Mouse (Mus musculus): ENCODE data around the gene Mad2l2. TPM values are rescaled to one million over a fixed set of nuclear protein-coding genes. Genes with fewer than 3 reads are reported as not detected.
"Not testable (repeated sequence)": the region's sequence is repeated elsewhere in the genome, so short reads cannot be mapped to it uniquely, and the experiment has no call there.

The Mad2l2 gene
- total RNA-seq, 2 experiments from 2014 or later = 19.8 to 22.1 TPM

DNA sequence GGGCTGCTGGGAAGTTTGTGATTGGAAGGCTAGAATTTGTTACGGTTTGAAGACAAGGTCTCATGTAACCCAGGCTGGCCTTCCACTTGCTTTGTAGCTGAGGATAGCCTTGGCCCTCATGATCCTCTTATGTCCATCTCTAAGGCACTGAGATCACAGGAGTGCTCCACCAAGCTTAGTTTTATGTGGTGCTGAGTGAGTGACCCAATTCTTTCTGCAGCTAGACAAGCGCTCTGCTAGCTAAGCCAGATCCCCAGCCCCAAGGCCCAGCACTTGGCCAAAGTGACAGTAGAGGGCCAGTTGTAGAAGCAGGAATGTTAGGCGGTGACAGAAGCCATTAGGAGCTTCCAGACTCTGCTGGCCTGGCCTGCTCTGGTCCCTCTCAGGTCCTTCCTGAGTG is 26.0 kb upstream of the Mad2l2 start:
- DNase-seq (ENCODE audit: low spot score in 2 of 2) = no peak

DNA sequence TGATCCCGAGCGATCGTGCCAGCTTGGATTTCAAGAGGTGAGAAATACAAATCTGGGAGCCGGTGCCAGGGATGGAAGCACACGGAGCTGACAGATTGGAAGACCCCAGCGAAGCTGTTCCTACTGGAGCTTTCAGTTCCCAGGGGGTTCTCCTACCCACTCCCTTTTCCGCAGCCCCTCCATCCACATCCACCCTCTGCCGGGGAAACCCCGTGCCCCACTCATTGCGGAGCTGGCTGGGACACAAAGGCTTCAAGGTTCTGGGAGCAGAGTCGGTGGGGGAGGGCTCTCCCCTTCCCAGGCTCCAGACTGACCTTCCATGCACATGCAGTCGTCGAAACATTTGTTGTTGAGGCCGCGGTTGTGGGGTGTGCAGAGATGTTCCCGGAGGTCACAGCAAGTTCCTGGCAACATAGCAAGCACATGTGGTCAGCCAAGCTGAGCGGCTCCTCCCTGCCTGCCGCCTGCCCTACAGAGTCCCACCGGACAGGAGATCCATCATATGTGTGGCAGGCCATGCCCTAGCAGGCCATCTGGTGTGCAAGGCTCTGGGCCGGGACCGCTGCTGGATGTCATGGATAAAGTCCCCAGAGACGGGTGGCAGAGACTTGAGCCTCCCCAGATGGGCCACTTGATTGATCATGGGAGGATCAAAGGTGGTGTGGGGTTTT is 22.4 kb upstream of the Mad2l2 start:
- DNase-seq (ENCODE audit: low spot score in 2 of 2) = peak; percentile 51 to 73

DNA sequence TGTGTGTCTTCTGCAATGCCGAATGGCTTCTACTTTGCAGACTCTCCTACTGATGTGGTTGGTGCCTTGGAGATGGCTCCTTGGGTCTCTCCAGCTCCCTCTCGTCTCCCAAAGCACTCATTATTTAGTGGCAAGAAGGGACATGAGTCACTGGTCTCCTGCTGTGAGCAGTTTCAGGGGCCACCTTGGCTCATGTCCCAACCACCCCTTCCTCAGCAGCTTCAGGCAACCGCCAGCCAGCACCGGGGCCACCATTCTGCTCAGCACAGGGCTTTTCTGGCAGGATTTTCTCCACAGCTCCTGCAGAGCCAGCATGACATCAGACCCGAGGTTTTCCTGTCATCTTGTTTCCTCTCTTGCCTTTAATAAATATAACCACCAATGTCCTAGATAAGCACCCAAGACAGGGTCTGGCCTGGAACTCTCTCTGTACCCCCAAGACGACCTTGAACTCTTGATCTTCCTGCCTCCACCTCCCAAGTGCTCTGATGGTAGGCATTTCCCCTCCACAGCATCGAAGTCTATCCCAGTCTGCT is 21.6 kb upstream of the Mad2l2 start:
- DNase-seq (ENCODE audit: low spot score in 2 of 2) = peak in 1 of 2 experiments; percentile 20

DNA sequence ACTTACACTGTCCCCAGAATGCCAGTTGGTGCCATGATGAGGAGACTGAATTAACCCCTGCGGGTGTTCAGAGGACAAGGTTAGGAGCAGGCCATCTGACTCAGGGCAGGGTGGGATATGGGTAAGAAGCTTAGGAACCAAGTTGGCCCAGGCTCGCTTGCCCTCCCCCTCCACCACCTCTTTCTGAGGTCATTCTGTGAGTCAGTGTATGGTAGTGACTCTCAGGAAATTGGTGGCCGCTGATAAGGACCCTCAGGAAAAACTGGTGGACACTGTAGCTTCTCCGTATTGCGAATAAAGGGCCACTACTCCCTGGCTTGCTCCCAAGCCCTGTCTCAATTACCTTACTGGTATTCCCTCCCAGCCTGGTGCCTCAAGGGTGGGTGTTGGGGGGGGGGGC is 21.0 kb upstream of the Mad2l2 start:
- DNase-seq (ENCODE audit: low spot score in 2 of 2) = no peak

DNA sequence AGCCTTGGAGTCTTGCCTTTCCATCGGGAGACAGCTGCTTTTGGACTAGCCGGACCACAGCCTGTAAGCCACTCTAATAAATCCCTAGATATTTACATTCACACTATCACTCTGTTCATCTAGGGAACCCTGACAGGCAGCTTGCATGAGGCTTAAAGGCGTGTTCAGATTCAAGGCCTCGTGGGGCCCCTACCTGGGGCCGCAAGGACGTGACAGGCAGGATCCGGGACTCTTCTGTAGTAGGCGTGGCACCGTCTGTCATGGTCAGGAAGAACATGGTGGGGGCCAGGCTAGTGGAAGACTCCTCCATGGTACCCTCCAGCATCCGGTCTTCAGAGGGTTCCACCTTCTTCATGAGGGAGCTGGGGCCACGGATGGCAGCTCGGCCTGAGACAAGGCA is 17.7 kb upstream of the Mad2l2 start:
- DNase-seq (ENCODE audit: low spot score in 2 of 2) = no peak

GRCm38 (mm10) chr4:148114758-148115391 is 15.3 kb upstream of the Mad2l2 start:
- peak; percentile 84 to 87 for DNase-seq (ENCODE audit: low spot score in 2 of 2)

- no peak for DNase-seq (ENCODE audit: low spot score in 2 of 2)
Measured at GRCm38 (mm10) chr4:148115467-148115866, 14.7 kb upstream of the Mad2l2 start.

GRCm38 (mm10) chr4:148116657-148117056 is 13.5 kb upstream of the Mad2l2 start:
- DNase-seq (ENCODE audit: low spot score in 2 of 2) = no peak

- DNase-seq (ENCODE audit: low spot score in 2 of 2) = no peak
Measured at GRCm38 (mm10) chr4:148117392-148117791, 12.8 kb upstream of the Mad2l2 start.

GRCm38 (mm10) chr4:148119578-148119977 is 10.6 kb upstream of the Mad2l2 start:
- not testable (repeated sequence) for DNase-seq (ENCODE audit: low spot score in 2 of 2)

GRCm38 (mm10) chr4:148120555-148120954 is 9.6 kb upstream of the Mad2l2 start:
- DNase-seq (ENCODE audit: low spot score in 2 of 2) = no peak

DNA sequence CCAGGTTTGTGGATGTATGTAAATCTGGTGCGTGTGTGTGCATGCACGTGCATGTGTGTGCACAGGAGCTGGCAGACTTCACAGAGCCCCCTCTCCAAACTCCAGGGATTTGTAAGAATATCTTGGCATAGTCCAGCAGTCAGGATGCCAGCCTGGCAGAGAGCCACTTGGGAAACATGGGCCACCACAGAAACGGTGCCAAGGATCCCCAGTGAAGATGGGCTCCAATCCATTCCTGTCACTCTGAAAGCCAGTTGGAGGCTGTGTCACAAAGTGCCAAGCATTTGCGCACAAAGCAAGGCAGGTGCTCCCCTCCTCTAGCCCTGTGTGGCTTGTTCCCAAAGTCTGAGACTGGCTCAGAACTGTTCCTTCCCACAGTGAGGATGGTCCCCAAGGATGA is 8.8 kb upstream of the Mad2l2 start:
- DNase-seq (ENCODE audit: low spot score in 2 of 2) = peak; percentile 91 to 96

DNA sequence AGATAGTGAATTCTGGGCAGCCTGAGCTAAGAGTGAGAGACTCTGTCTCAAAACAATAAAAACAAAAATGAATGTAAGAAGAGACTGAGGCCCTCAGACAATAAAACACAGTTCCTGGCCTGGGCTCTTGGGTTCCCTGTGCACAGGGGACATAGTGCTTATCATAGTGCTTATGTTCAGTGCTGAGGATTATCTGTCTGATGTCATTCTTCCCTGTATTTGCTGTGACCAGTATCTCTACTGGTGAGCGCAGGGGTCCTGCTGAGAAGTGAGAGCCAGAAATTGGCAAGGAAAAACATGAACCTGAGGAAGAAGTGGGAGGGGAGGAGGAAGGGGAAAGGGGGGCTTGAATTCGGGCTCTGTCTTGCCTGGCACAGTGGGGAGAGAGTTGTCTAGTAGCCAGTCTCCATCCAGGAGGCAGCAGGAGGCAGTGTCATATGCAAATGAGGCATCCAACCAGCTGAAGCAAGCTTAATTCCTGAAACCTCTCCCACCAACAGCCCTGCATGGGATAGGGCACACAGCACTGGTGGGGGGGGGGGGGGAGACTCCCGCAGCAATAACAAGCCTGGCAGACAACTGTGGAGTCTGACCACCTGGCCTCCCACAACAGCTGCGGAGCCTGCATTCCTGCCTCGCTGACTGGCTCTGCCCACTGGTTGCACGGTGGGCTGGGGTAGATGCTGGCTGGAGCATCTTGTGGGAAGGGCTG is 8.0 kb upstream of the Mad2l2 start:
- DNase-seq (ENCODE audit: low spot score in 2 of 2) = no peak

GRCm38 (mm10) chr4:148122694-148123066 is 7.5 kb upstream of the Mad2l2 start:
- no peak for DNase-seq (ENCODE audit: low spot score in 2 of 2)

- no peak for DNase-seq (ENCODE audit: low spot score in 2 of 2)
Measured at GRCm38 (mm10) chr4:148128241-148128640, 1.9 kb upstream of the Mad2l2 start.

- no peak for DNase-seq (ENCODE audit: low spot score in 2 of 2)
Measured at GRCm38 (mm10) chr4:148128672-148129071, 1.5 kb upstream of the Mad2l2 start.

GRCm38 (mm10) chr4:148130561-148131413 is 603 bp downstream of the Mad2l2 start, which contains the start of gene Draxin:
TSS of gene Draxin (minus strand) at chr4:148130698.
- no peak for DNase-seq (ENCODE audit: low spot score in 2 of 2)

- no peak for DNase-seq (ENCODE audit: low spot score in 2 of 2)
Measured at GRCm38 (mm10) chr4:148131497-148132081, 1.4 kb downstream of the Mad2l2 start.

DNA sequence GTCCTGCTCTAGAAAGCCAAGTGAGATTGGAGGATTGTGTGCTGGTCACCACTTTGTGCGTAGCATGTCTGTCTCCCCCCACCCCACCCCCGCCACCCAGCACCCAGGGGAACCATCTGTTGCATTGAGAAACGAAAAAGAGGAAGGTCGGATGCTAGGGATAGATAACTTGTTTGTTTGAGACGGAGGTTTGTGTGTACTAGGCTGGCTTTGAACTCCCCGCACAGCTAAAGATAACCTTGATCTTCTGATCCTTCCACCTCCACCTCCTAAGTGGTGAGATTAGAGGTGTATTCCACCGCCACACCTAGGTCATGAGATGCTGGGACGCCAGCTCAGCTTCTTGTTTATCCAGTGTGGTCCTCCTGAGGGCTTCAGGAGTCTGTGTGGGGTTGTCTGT is 4.8 kb downstream of the Mad2l2 start:
- DNase-seq (ENCODE audit: low spot score in 2 of 2) = no peak

DNA sequence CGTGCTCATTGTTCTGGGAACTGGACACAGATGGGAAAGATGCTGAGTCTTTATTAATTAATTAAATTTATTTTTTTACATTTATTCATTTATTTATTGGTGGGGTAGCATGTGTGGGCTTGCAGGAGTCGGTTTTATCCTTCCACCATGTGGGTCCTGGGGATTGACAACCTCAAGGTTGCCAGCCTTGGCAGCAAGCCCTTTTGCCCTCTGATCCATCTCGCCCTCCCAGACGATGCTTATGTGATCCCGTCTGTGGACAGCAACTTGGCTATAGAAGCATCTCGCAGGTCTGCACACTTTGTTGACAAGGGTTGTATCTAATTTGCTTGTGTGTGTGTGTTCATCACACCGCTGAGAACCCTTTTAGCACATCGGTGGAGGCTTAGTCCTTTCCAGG is 7.3 kb downstream of the Mad2l2 start:
- no peak for DNase-seq (ENCODE audit: low spot score in 2 of 2)

DNA sequence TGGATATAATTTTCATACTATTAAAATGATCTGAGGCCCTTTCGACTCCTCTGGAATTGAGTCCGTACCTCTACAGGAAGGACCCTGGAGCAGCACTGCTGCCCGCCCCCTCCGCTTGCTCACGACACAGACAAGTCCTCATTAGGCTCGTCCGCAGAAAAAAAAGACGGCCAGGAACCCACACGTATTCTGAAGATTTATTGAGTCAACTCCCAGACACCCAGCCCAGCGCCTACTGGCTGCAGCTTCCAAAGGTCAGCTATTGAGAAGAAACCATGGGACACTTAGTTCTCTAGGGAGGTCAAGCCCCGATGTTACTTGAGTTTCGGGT is 9.5 kb downstream of the Mad2l2 start:
- DNase-seq (ENCODE audit: low spot score in 2 of 2) = no peak

Data from layer of hippocampus, postnatal 14 days (tissue).